Mouse (Mus musculus) MEL (cell line): ENCODE data around the gene Sipa1l1. TPM values are rescaled to one million over a fixed set of nuclear protein-coding genes. Genes with fewer than 3 reads are reported as not detected.
A peak's percentile ranks its signal among the peaks of the same experiment; 100 is the strongest.

Source experiments
- DNase-seq: peaks from one replicate; pipeline ENCODE4 v3.0.0; 2011; ENCODE audit warnings: low read depth, low spot score
- H3K27ac ChIP-seq: 2 replicates; pipeline ENCODE4 v1.5.1; 2012; ENCODE audit warnings: low read depth, mild to moderate bottlenecking, control low read depth, low read length, moderate library complexity; ENCODE audit not compliant: control insufficient read depth
- H3K27me3 ChIP-seq, 2 experiments: fragments of 150-350 bp in 1 of 2; sonication (generic) in 1 of 2; 2 replicates each; pipeline ENCODE4 v1.6.1; 2012; ENCODE audit warnings: low read length in 2 of 2, mild to moderate bottlenecking in 2 of 2, improper control_type of control experiment in 1 of 2, moderate library complexity in 1 of 2; ENCODE audit not compliant: insufficient read depth in 2 of 2, control insufficient read depth in 1 of 2
- H3K36me3 ChIP-seq, 2 experiments: 2 replicates each; pipeline ENCODE4 v1.6.1; 2012 to 2014; ENCODE audit warnings: low read length in 2 of 2, improper control_type of control experiment in 1 of 2, inconsistent platforms in 1 of 2, mild to moderate bottlenecking in 1 of 2; ENCODE audit not compliant: insufficient read depth in 2 of 2, control insufficient read depth in 1 of 2
- H3K4me1 ChIP-seq, 2 experiments: fragments of 150-350 bp in 1 of 2; sonication (generic) in 1 of 2; 2 replicates each; pipeline ENCODE4 v1.6.1; 2012; ENCODE audit warnings: low read length in 2 of 2, improper control_type of control experiment in 1 of 2, mild to moderate bottlenecking in 1 of 2; ENCODE audit not compliant: insufficient read depth in 2 of 2, control insufficient read depth in 1 of 2
- H3K4me3 ChIP-seq, 2 experiments: fragments of 150-350 bp in 1 of 2; sonication (generic) in 1 of 2; 2 replicates each; pipeline ENCODE4 v1.5.1; 2012; ENCODE audit warnings: low read depth in 2 of 2, low read length in 2 of 2, mild to moderate bottlenecking in 2 of 2, moderate library complexity in 2 of 2, control low read depth in 1 of 2, improper control_type of control experiment in 1 of 2; ENCODE audit not compliant: control insufficient read depth in 1 of 2, insufficient read depth in 1 of 2
- H3K79me2 ChIP-seq: 2 replicates; pipeline ENCODE4 v1.6.1; 2012; ENCODE audit warnings: mild to moderate bottlenecking, low read length, moderate library complexity; ENCODE audit not compliant: control insufficient read depth, poor library complexity, insufficient read depth
- H3K9ac ChIP-seq: 2 replicates; pipeline ENCODE4 v1.6.1; 2012; ENCODE audit warnings: low read depth, mild to moderate bottlenecking, control low read depth, low read length, moderate library complexity; ENCODE audit not compliant: control insufficient read depth, poor library complexity, severe bottlenecking
- H3K9me3 ChIP-seq: fragments of 150-350 bp; sonication (generic); replicated peaks from 2 replicates; pipeline ENCODE4 v1.6.1; 2012; ENCODE audit warnings: mild to moderate bottlenecking, low read length, improper control_type of control experiment, moderate library complexity; ENCODE audit not compliant: insufficient read depth
- CHD1 ChIP-seq: IDR thresholded peaks from 2 replicates; pipeline ENCODE4 v1.6.1; 2012; ENCODE audit warnings: low read depth, mild to moderate bottlenecking, inconsistent platforms, low read length, improper control_type of control experiment
- CHD2 ChIP-seq: IDR thresholded peaks from 2 replicates; pipeline ENCODE4 v1.6.1; 2011; ENCODE audit warnings: low read length, improper control_type of control experiment
- E2F4 ChIP-seq: IDR thresholded peaks from 2 replicates; pipeline ENCODE4 v1.6.1; 2011; ENCODE audit warnings: low read depth, low read length, improper control_type of control experiment, borderline replicate concordance
- ELF1 ChIP-seq: IDR thresholded peaks from 2 replicates; pipeline ENCODE4 v1.6.1; 2014; ENCODE audit warnings: low read depth, mild to moderate bottlenecking, inconsistent platforms, low read length, improper control_type of control experiment, moderate library complexity
- EP300 ChIP-seq, 2 experiments: IDR thresholded peaks; 2 replicates each; pipeline ENCODE4 v1.6.1; 2011; ENCODE audit warnings: improper control_type of control experiment in 2 of 2, low read length in 2 of 2, low read depth in 1 of 2, mild to moderate bottlenecking in 1 of 2
- ETS1 ChIP-seq: IDR thresholded peaks from 2 replicates; pipeline ENCODE4 v1.6.1; 2012; ENCODE audit warnings: low read depth, mild to moderate bottlenecking, inconsistent platforms, low read length, improper control_type of control experiment, moderate library complexity
- GATA1 ChIP-seq: IDR thresholded peaks from 2 replicates; pipeline ENCODE4 v1.6.1; 2011; ENCODE audit warnings: low read depth, low read length, improper control_type of control experiment
- JUND ChIP-seq: IDR thresholded peaks from 2 replicates; pipeline ENCODE4 v1.6.1; 2011; ENCODE audit warnings: low read depth, mild to moderate bottlenecking, improper control_type of control experiment, low read length
- KAT2A ChIP-seq: conservative IDR thresholded peaks from 2 replicates; pipeline ENCODE4 v1.6.1; 2012; ENCODE audit warnings: low read depth, low read length, improper control_type of control experiment, inconsistent platforms
- MAZ ChIP-seq: IDR thresholded peaks from 2 replicates; pipeline ENCODE4 v1.6.1; 2012; ENCODE audit warnings: low read depth, mild to moderate bottlenecking, inconsistent platforms, low read length, improper control_type of control experiment
- MEF2A ChIP-seq: IDR thresholded peaks from 2 replicates; pipeline ENCODE4 v1.6.1; 2014; ENCODE audit warnings: low read depth, mild to moderate bottlenecking, inconsistent platforms, low read length, improper control_type of control experiment; ENCODE audit not compliant: poor library complexity, insufficient replicate concordance, severe bottlenecking; ENCODE audit errors: extremely low read depth
- MXI1 ChIP-seq: IDR thresholded peaks from 2 replicates; pipeline ENCODE4 v1.6.1; 2011; ENCODE audit warnings: mild to moderate bottlenecking, low read depth, low read length, improper control_type of control experiment
- MYC ChIP-seq: IDR thresholded peaks from 2 replicates; pipeline ENCODE4 v1.6.1; 2011; ENCODE audit warnings: low read depth, mild to moderate bottlenecking, low read length, improper control_type of control experiment, moderate library complexity
- NELFE ChIP-seq: IDR thresholded peaks from 2 replicates; pipeline ENCODE4 v1.6.1; 2011; ENCODE audit warnings: low read depth, low read length, improper control_type of control experiment
- NRF1 ChIP-seq: IDR thresholded peaks from 2 replicates; pipeline ENCODE4 v1.6.1; 2014; ENCODE audit warnings: low read depth, mild to moderate bottlenecking, inconsistent platforms, low read length, improper control_type of control experiment, moderate library complexity; ENCODE audit not compliant: poor library complexity, insufficient read depth, severe bottlenecking
- POLR2AphosphoS2 ChIP-seq: IDR thresholded peaks from 2 replicates; pipeline ENCODE4 v1.6.1; 2011; ENCODE audit warnings: low read length, improper control_type of control experiment
- POLR2AphosphoS5 ChIP-seq: IDR thresholded peaks from 2 replicates; pipeline ENCODE4 v1.6.1; 2012; ENCODE audit warnings: low read depth, borderline replicate concordance, mild to moderate bottlenecking, inconsistent platforms, low read length, moderate library complexity, mixed read lengths
- RAD21 ChIP-seq: IDR thresholded peaks from 2 replicates; pipeline ENCODE4 v1.6.1; 2011; ENCODE audit warnings: mild to moderate bottlenecking, low read depth, low read length, improper control_type of control experiment
- RCOR1 ChIP-seq: IDR thresholded peaks from 2 replicates; pipeline ENCODE4 v1.6.1; 2012; ENCODE audit warnings: low read depth, mild to moderate bottlenecking, inconsistent platforms, low read length, improper control_type of control experiment
- SIN3A ChIP-seq: IDR thresholded peaks from 2 replicates; pipeline ENCODE4 v1.6.1; 2012; ENCODE audit warnings: low read length, improper control_type of control experiment, inconsistent platforms
- TAL1 ChIP-seq: IDR thresholded peaks from 2 replicates; pipeline ENCODE4 v1.6.1; 2012; ENCODE audit warnings: mild to moderate bottlenecking, inconsistent platforms, low read length, moderate library complexity, mixed read lengths
- TCF12 ChIP-seq: IDR thresholded peaks from 2 replicates; pipeline ENCODE4 v1.6.1; 2014; ENCODE audit warnings: low read depth, mild to moderate bottlenecking, inconsistent platforms, low read length, improper control_type of control experiment, moderate library complexity
- USF1 ChIP-seq: IDR thresholded peaks from 2 replicates; pipeline ENCODE4 v1.6.1; 2014; ENCODE audit warnings: low read depth, mild to moderate bottlenecking, inconsistent platforms, low read length, improper control_type of control experiment, moderate library complexity
- ZC3H11A ChIP-seq: IDR thresholded peaks from 2 replicates; pipeline ENCODE4 v1.6.1; 2012; ENCODE audit warnings: low read depth, mild to moderate bottlenecking, inconsistent platforms, low read length, improper control_type of control experiment
- ZKSCAN1 ChIP-seq: IDR thresholded peaks from 2 replicates; pipeline ENCODE4 v1.6.1; 2012; ENCODE audit warnings: low read depth, mild to moderate bottlenecking, inconsistent platforms, low read length, improper control_type of control experiment, moderate library complexity
- ZNF384 ChIP-seq: IDR thresholded peaks from 2 replicates; pipeline ENCODE4 v1.6.1; 2012; ENCODE audit warnings: low read depth, mild to moderate bottlenecking, inconsistent platforms, low read length, improper control_type of control experiment
- polyA plus RNA-seq, 2 experiments: library from polyadenylated mRNA; stranded (reverse) in 1 of 2; unstranded in 1 of 2; fragments of >175 nt in 1 of 2; fragments of >200 nt in 1 of 2; gene quantifications; 2 replicates each; pipeline versions ENCODE4 v1.2.1 to v1.2.4; 2012; ENCODE audit warnings: low replicate concordance in 2 of 2, low read depth in 1 of 2; ENCODE audit not compliant: insufficient read length in 2 of 2, insufficient read depth in 1 of 2, missing spikeins in 1 of 2
- total RNA-seq: library from RNA; depleted of rRNA; stranded (reverse); fragments of 300-350 nt; gene quantifications from 2 replicates; pipeline ENCODE4 v1.2.3, GENCODE M21; 2012

The Sipa1l1 gene
- total and polyA plus RNA-seq, 3 experiments = 18.1 to 42.7 (median 19.3) TPM

DNA sequence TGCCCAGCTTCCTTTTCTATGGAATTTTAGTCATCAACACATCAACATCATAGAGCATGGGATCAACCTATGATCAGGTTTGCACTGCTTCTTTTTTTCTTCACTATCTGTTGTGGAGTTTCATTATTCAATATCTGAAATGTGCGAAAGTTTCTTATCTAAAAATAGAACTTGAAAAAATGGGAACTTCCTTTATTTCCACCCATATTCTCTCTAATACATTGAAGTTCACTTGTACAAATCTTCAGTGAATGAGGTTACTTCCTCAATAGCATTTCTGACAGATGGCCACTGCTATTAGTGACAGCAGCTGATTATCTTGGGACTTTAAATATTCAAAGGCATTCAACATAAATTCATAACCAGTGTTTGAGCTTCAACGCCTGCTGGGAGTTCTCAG, 18.1 kb upstream of the Sipa1l1 start:
- H3K4me1 ChIP-seq = peaks cover 0 to 11% of the 10 kb centered on the region in 2 experiments; a peak in 2 of 4 replicates
- TF ChIP-seq TCF12 = 0 out of 2 replicates have a peak, but pooled peaks have one; percentile 11
- TF ChIP-seq EP300 (IDR thresholded peaks at IDR 0.05; ENCODE audit: low read depth in 1 of 2, low read length in 2 of 2) = peak; percentile 16 to 65; a peak in 2 of 4 replicates
- TF ChIP-seq RAD21 = no peak
- no peak for TF ChIP-seq KAT2A
- no peak for TF ChIP-seq POLR2AphosphoS5
- TF ChIP-seq JUND = no peak
- TF ChIP-seq ZNF384 = peak; percentile 85
- TF ChIP-seq ZC3H11A = no peak
- TF ChIP-seq SIN3A = peak; percentile 73
- peak; percentile 56; the same call in 1 of the 2 replicates for TF ChIP-seq MYC
- peak; percentile 52; the same call in 1 of the 2 replicates for TF ChIP-seq GATA1
- TF ChIP-seq CHD2 = no peak
- TF ChIP-seq MEF2A = peak; percentile 84
- no peak for TF ChIP-seq ELF1
- no peak for TF ChIP-seq MXI1
- peak; percentile 75 for TF ChIP-seq ETS1
- TF ChIP-seq USF1 = no peak
- no peak overlapping the region for H3K4me3 ChIP-seq
- DNase-seq = peak; percentile 60
- no peak overlapping the region for H3K27ac ChIP-seq
- no peak overlapping the region for H3K9ac ChIP-seq
- no peaks in the 10 kb centered on the region for H3K9me3 ChIP-seq
- no peaks in the 10 kb centered on the region; a peak in 1 of 4 replicates for H3K27me3 ChIP-seq
- peaks cover 0 to 3% of the 10 kb centered on the region in 2 experiments; a peak in 2 of 4 replicates for H3K36me3 ChIP-seq
- no peaks in the 10 kb centered on the region for H3K79me2 ChIP-seq

DNA sequence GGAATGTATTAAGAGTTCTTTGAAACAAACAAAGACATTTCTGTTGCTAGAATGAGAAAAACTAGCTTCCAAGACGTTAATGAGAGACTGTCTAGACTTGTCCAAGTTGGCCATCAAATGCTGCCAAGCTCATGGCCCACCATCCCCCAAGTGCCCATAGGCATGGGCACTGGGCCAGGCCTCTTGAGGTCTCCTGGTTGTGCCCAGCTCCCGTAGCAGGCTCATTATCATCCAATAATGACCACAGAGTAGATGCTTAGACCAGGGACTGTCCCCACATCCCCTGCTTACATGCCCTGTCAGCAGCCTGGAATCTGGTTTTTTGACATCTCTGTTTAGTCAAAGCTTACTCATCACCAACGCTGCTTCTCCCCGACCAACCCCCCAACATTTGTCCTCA, 14.6 kb upstream of the Sipa1l1 start:
- DNase-seq = no peak
- peaks cover 0 to 10% of the 10 kb centered on the region in 2 experiments; a peak in 2 of 4 replicates for H3K4me1 ChIP-seq
- H3K4me3 ChIP-seq = no peak overlapping the region
- no peak overlapping the region for H3K9ac ChIP-seq
- H3K36me3 ChIP-seq = peaks cover 0 to 3% of the 10 kb centered on the region in 2 experiments; a peak in 2 of 4 replicates
- no peak overlapping the region for H3K27ac ChIP-seq
- TF ChIP-seq CHD2 (no peak), EP300 (IDR thresholded peaks at IDR 0.05; ENCODE audit: low read depth in 1 of 2, low read length in 2 of 2) (no peak), RCOR1 (no peak), NRF1 (no peak), ELF1 (no peak), MAZ (no peak), NELFE (no peak), MEF2A (no peak), CHD1 (no peak), RAD21 (no peak), GATA1 (no peak), E2F4 (no peak), POLR2AphosphoS5 (no peak), POLR2AphosphoS2 (no peak), ZKSCAN1 (no peak), TAL1 (no peak)
- no peaks in the 10 kb centered on the region for H3K79me2 ChIP-seq
- H3K9me3 ChIP-seq = no peaks in the 10 kb centered on the region
- H3K27me3 ChIP-seq = no peaks in the 10 kb centered on the region; a peak in 2 of 4 replicates
